Mouse (Mus musculus): ENCODE results near the gene Selenom. TPM values are rescaled to one million over a fixed set of nuclear protein-coding genes. Genes with fewer than 3 reads are reported as not detected.

Gene Selenom
- polyA plus RNA-seq, 1 experiment from 2014 or later, result 151 TPM

DNA sequence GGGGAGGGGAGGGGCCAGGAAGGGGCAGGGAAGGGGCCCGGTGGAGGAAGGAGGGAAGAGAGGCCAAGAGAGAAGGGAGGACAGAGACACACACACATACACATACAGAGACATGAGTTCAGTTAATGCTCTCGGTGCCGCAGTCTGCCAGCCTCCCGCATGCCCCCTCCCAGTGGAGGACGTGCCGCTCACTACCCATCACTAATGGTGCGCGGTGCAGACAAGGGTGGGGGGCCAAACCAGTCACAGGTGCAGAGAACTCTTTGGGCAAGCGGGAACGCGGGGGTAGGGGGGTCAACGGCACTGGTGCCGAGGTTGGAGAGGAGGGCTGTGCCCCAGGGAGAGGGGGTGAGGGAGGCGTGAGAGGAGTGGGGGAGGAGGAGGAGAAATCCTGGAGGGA lies 6.4 kb downstream of the Selenom start:
- H3K4me1 ChIP-seq (ENCODE audit: control insufficient read depth in 2 of 2, insufficient read depth in 2 of 2, low read length in 2 of 2), result peaks cover 12 to 27% of the 10 kb centered on the region in 2 experiments
- H3K4me2 ChIP-seq (ENCODE audit: low read length), result no peak overlapping the region
- H3K36me3 ChIP-seq (ENCODE audit: control insufficient read depth, insufficient read depth, low read length), result peaks cover 71% of the 10 kb centered on the region
- ATAC-seq (ENCODE audit: insufficient number of reproducible peaks, insufficient read depth, low FRiP score, low read depth), result no peak
- H3K9me3 ChIP-seq (ENCODE audit: control insufficient read depth, low read length), result no peaks in the 10 kb centered on the region
- 74% methylated on average over 14 of the region's 14 CpGs for WGBS
- H3K27ac ChIP-seq (replicated peaks in 1 of 2; ENCODE audit: control insufficient read depth in 1 of 2, insufficient read depth in 1 of 2, low read depth in 2 of 2, low read length in 2 of 2), result no peak overlapping the region; a peak in 1 of 4 replicates
- H3K27me3 ChIP-seq (ENCODE audit: control insufficient read depth, insufficient read depth, low read length), result no peaks in the 10 kb centered on the region
- H3K9ac ChIP-seq (ENCODE audit: low read length), result no peak overlapping the region
- H3K4me3 ChIP-seq (ENCODE audit: control insufficient read depth in 1 of 2, insufficient read depth in 1 of 2, low read depth in 1 of 2, low read length in 2 of 2), result no peak overlapping the region

DNA sequence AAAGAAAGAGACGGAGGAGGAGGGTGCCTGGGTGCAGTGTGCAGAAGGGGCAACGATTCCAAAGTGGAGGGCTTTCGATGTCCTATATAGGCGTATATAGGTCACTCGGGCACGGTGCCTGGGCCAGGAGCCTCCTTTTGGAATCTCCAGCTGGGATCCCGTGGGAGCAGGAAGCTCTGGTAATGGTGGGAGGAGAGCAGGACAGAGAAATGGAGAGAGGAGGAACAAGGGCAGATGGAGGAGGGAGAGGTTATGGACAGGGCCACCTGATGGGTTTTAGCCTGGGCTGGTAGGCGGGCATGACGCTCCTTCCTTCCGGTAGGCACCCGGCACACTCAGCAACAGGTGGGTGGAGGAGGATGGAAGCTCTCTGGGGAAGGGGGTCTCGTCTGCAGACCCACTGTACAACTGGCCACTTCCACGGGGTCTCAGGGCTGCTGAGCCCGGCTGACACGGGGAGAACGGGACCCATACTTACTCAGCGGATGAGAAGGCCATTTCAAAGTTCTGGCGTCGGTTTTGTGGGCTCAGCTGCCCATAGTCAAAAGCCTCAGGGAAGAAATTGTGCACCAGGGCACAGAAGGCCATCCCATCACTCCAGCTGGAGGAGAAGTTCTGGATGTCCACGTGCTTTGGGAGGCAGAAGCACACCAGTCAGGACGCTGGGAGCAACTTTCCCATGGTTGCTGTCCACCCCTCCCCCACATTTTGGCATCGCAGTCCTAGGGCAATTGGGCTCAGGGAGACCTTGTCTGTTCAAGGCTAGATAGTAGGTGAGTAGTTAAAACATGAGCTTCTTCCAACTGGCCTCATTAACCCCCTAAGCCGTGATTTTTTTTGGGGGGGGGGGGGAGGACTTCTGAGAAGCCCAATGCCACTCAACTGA lies 7.1 kb downstream of the Selenom start:
- Histone ChIP-seq H3K4me1 (ENCODE audit: control insufficient read depth in 2 of 2, insufficient read depth in 2 of 2, low read length in 2 of 2) (peaks cover 12 to 27% of the 10 kb centered on the region in 2 experiments), H3K36me3 (ENCODE audit: control insufficient read depth, insufficient read depth, low read length) (peaks cover 78% of the 10 kb centered on the region), H3K4me3 (ENCODE audit: control insufficient read depth in 1 of 2, insufficient read depth in 1 of 2, low read depth in 1 of 2, low read length in 2 of 2) (no peak overlapping the region), H3K27me3 (ENCODE audit: control insufficient read depth, insufficient read depth, low read length) (no peaks in the 10 kb centered on the region), H3K9ac (ENCODE audit: low read length) (no peak overlapping the region), H3K9me3 (ENCODE audit: control insufficient read depth, low read length) (no peaks in the 10 kb centered on the region), H3K27ac (replicated peaks in 1 of 2; ENCODE audit: control insufficient read depth in 1 of 2, insufficient read depth in 1 of 2, low read depth in 2 of 2, low read length in 2 of 2) (no peak overlapping the region), H3K4me2 (ENCODE audit: low read length) (no peak overlapping the region)
- ATAC-seq (ENCODE audit: insufficient number of reproducible peaks, insufficient read depth, low FRiP score, low read depth), result no peak
- WGBS, result 83% methylated on average over 23 of the region's 23 CpGs

DNA sequence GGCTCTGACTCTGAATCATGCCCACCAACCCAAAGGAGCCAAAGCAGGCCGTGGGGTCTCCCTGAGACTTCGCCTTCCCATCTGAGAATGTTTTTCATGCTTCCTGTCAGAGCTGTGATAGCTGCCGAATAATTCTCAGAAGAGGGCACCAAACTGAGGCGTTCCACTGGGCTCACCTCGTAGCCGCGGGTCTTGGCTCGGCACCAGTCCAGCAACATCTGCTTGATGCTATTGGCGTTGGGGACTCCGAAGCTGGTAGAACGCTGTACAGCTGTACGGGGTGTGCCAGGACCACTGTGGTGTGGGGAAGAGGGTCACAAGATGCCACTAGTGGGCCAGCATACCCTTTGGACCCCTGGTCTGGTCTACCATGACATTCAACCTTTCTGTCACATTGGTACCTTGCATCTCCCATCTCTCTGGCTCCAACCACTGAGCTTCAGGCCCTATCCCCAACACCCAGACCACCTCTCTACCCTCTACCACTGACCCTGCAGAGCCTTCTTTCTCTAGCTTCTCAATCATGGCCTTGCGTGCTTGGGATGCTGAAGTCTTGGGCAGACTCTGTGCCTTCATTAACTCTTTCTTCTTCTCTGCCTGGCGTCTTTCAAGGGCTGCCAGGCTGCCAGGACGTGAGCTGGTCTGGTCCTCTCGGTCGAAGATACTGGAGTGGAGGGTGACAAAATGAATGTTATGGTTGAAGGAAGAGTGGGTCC lies 8.0 kb downstream of the Selenom start:
- no peaks in the 10 kb centered on the region for H3K27me3 ChIP-seq (ENCODE audit: control insufficient read depth, insufficient read depth, low read length)
- WGBS, result 90% methylated on average over 17 of the region's 17 CpGs
- no peaks in the 10 kb centered on the region for H3K9me3 ChIP-seq (ENCODE audit: control insufficient read depth, low read length)
- no peak overlapping the region for H3K9ac ChIP-seq (ENCODE audit: low read length)
- no peak overlapping the region for H3K27ac ChIP-seq (replicated peaks in 1 of 2; ENCODE audit: control insufficient read depth in 1 of 2, insufficient read depth in 1 of 2, low read depth in 2 of 2, low read length in 2 of 2)
- peaks cover 10 to 25% of the 10 kb centered on the region in 2 experiments for H3K4me1 ChIP-seq (ENCODE audit: control insufficient read depth in 2 of 2, insufficient read depth in 2 of 2, low read length in 2 of 2)
- H3K4me3 ChIP-seq (ENCODE audit: control insufficient read depth in 1 of 2, insufficient read depth in 1 of 2, low read depth in 1 of 2, low read length in 2 of 2), result no peak overlapping the region
- H3K4me2 ChIP-seq (ENCODE audit: low read length), result no peak overlapping the region
- H3K36me3 ChIP-seq (ENCODE audit: control insufficient read depth, insufficient read depth, low read length), result peaks cover 86% of the 10 kb centered on the region
- no peak for ATAC-seq (ENCODE audit: insufficient number of reproducible peaks, insufficient read depth, low FRiP score, low read depth)

DNA sequence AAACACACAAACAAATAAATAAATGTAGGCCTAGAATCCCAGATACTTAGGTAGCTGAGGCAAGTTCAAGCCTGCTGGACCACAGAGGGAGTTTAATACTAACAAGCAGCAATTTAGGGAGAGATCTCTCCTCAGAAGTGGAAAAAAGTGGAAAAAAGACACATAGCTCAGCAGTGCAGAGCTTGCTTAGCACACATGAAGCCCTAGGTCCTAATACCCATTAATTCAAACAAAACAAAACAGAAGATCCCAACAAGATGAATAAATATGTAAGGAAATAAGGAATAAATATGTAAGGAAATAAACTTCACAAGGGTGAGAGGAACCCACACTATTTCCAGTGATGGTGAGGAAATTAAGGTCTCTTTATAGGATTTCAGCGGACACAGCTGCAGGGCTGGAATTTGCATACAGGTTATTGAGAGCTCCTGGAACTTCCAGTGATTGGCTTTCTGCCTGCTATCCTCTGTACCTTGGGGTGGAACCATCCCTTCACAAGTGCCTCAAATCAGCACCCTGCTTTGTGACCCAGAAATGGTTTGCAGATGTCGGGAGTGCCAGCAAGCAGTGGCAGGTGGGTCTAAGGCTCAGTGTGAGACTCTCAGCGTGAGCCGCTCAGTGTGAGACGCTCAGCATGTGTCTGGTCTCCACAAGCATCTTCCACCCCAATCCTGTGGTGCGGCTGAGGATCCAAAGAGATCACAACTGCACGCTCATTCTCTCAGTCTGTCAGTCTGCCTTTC lies 9.5 kb downstream of the Selenom start:
- no peaks in the 10 kb centered on the region for H3K27me3 ChIP-seq (ENCODE audit: control insufficient read depth, insufficient read depth, low read length)
- H3K36me3 ChIP-seq (ENCODE audit: control insufficient read depth, insufficient read depth, low read length), result peaks cover 100% of the 10 kb centered on the region
- 84% methylated on average over 7 of the region's 7 CpGs for WGBS
- no peak overlapping the region for H3K4me2 ChIP-seq (ENCODE audit: low read length)
- no peak overlapping the region for H3K4me3 ChIP-seq (ENCODE audit: control insufficient read depth in 1 of 2, insufficient read depth in 1 of 2, low read depth in 1 of 2, low read length in 2 of 2)
- ATAC-seq (ENCODE audit: insufficient number of reproducible peaks, insufficient read depth, low FRiP score, low read depth), result no peak
- H3K9ac ChIP-seq (ENCODE audit: low read length), result no peak overlapping the region
- H3K27ac ChIP-seq (replicated peaks in 1 of 2; ENCODE audit: control insufficient read depth in 1 of 2, insufficient read depth in 1 of 2, low read depth in 2 of 2, low read length in 2 of 2), result no peak overlapping the region
- peaks cover 8 to 25% of the 10 kb centered on the region in 2 experiments for H3K4me1 ChIP-seq (ENCODE audit: control insufficient read depth in 2 of 2, insufficient read depth in 2 of 2, low read length in 2 of 2)
- no peaks in the 10 kb centered on the region for H3K9me3 ChIP-seq (ENCODE audit: control insufficient read depth, low read length)

DNA sequence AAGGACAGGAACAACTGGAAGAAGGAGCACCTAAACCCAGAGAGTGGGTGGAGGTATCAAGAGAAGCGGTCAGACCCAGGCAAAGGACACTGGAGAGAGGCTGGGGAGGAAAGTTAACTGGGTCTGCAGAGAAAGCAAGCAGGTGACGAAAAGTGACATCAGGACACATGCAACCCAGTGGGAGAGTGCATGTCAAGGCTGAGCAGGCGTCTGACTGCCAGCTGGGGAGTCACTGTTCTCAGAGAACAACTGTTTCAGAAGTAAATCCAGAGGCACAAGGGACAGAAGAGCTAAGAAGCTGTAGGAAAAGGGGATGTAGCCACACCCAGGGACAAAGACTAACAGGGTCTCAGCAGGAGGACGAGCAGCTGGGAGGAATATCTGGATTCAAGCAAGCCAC lies 11.1 kb downstream of the Selenom start:
- Histone ChIP-seq H3K27me3 (ENCODE audit: control insufficient read depth, insufficient read depth, low read length) (no peaks in the 10 kb centered on the region), H3K4me1 (ENCODE audit: control insufficient read depth in 2 of 2, insufficient read depth in 2 of 2, low read length in 2 of 2) (peaks cover 8 to 25% of the 10 kb centered on the region in 2 experiments), H3K4me3 (ENCODE audit: control insufficient read depth in 1 of 2, insufficient read depth in 1 of 2, low read depth in 1 of 2, low read length in 2 of 2) (no peak overlapping the region), H3K9me3 (ENCODE audit: control insufficient read depth, low read length) (no peaks in the 10 kb centered on the region), H3K36me3 (ENCODE audit: control insufficient read depth, insufficient read depth, low read length) (peaks cover 100% of the 10 kb centered on the region), H3K9ac (ENCODE audit: low read length) (no peak overlapping the region), H3K27ac (replicated peaks in 1 of 2; ENCODE audit: control insufficient read depth in 1 of 2, insufficient read depth in 1 of 2, low read depth in 2 of 2, low read length in 2 of 2) (no peak overlapping the region), H3K4me2 (ENCODE audit: low read length) (no peak overlapping the region)
- WGBS, result 79% methylated on average over 4 of the region's 4 CpGs
- ATAC-seq (ENCODE audit: insufficient number of reproducible peaks, insufficient read depth, low FRiP score, low read depth), result no peak

DNA sequence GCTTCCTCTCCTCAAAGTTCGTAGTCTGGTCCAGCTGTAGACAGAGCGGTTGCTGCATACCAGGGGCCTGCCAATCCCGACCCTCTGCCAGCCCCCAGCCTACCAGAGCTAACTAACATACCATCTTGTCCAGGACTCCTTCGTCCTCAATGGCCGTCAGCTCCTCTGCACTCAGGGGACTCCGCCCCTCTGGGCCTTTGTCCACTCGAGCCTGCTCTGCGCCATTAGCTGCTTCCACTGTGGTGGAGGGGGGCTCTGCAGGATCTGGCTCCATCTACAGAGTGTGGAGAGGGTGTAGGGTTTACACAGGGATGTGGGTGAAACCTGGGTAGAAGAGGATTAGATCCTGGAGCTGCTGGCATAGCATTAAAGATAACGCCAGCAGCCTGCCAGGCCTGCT lies 11.7 kb downstream of the Selenom start:
- Histone ChIP-seq H3K4me1 (ENCODE audit: control insufficient read depth in 2 of 2, insufficient read depth in 2 of 2, low read length in 2 of 2) (peaks cover 8 to 25% of the 10 kb centered on the region in 2 experiments), H3K9me3 (ENCODE audit: control insufficient read depth, low read length) (no peaks in the 10 kb centered on the region), H3K27me3 (ENCODE audit: control insufficient read depth, insufficient read depth, low read length) (no peaks in the 10 kb centered on the region), H3K4me3 (ENCODE audit: control insufficient read depth in 1 of 2, insufficient read depth in 1 of 2, low read depth in 1 of 2, low read length in 2 of 2) (no peak overlapping the region), H3K36me3 (ENCODE audit: control insufficient read depth, insufficient read depth, low read length) (peaks cover 100% of the 10 kb centered on the region), H3K27ac (replicated peaks in 1 of 2; ENCODE audit: control insufficient read depth in 1 of 2, insufficient read depth in 1 of 2, low read depth in 2 of 2, low read length in 2 of 2) (no peak overlapping the region), H3K4me2 (ENCODE audit: low read length) (no peak overlapping the region), H3K9ac (ENCODE audit: low read length) (no peak overlapping the region)
- 82% methylated on average over 9 of the region's 9 CpGs for WGBS
- no peak for ATAC-seq (ENCODE audit: insufficient number of reproducible peaks, insufficient read depth, low FRiP score, low read depth)

DNA sequence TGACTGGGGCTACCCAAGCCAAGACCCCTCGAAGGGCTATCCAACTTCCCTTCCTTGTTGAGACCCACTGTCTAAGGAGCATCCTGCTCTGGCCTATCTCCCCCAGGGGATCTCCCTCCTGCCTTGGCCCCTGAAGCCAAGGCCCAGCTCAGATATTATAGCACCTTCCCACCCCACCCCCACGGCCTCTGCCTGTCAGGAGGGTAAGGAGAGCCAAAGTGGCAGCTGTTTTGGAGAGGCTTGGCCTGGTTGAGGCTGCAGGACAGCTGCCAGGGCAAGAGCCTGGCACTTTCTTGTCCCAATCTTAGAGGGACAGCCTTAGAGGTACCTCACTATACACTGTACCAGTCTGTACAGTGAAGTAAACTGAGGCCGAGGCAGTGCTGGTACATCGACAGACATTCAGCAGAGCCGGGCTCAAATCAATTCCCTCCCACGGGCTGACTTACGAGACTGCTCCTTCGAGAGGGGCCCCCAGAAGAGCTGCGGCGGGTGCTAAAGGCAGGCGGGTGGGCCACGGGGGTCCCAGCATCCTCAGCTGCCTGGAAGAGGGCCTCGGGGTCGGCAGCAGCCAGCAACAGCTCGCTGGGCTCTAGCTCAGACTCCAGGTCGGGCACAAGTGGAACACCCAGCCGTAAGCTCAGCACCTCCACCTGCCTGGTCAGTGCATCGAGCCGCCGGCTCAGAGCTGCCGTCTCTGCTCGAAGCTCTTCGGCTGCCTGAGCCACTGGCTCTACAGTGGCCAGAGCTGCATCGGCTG lies 12.7 kb downstream of the Selenom start:
- H3K27me3 ChIP-seq (ENCODE audit: control insufficient read depth, insufficient read depth, low read length), result no peaks in the 10 kb centered on the region
- H3K36me3 ChIP-seq (ENCODE audit: control insufficient read depth, insufficient read depth, low read length), result peaks cover 100% of the 10 kb centered on the region
- H3K4me1 ChIP-seq (ENCODE audit: control insufficient read depth in 2 of 2, insufficient read depth in 2 of 2, low read length in 2 of 2), result peaks cover 8 to 25% of the 10 kb centered on the region in 2 experiments
- no peak for ATAC-seq (ENCODE audit: insufficient number of reproducible peaks, insufficient read depth, low FRiP score, low read depth)
- H3K27ac ChIP-seq (replicated peaks in 1 of 2; ENCODE audit: control insufficient read depth in 1 of 2, insufficient read depth in 1 of 2, low read depth in 2 of 2, low read length in 2 of 2), result peak overlapping the region; percentile 62
- H3K9me3 ChIP-seq (ENCODE audit: control insufficient read depth, low read length), result no peaks in the 10 kb centered on the region
- peak overlapping the region; percentile 42; the same call in 1 of the 2 replicates for H3K9ac ChIP-seq (ENCODE audit: low read length)
- H3K4me2 ChIP-seq (ENCODE audit: low read length), result peak overlapping the region; percentile 38
- H3K4me3 ChIP-seq (ENCODE audit: control insufficient read depth in 1 of 2, insufficient read depth in 1 of 2, low read depth in 1 of 2, low read length in 2 of 2), result no peak overlapping the region
- WGBS, result 78% methylated on average over 24 of the region's 24 CpGs

Measured in heart, embryonic 14.5 days (tissue).